Mouse (Mus musculus) hindbrain, embryonic 11.5 days (tissue): ENCODE measurements at regions not wholly inside any gene's neighbourhood (a gene's known extent, or its start where the extent isn't known, plus 50 kb on each side); places are given as distances from the start of the nearest gene placed in this dataset.

Source experiments
- ATAC-seq: fragments of 200-750 bp; cut with Nextera tagmentation; 2 replicates; pipeline ENCODE4 v1.8.0; 2017; ENCODE audit warnings: mild to moderate bottlenecking, moderate TSS enrichment, moderate library complexity; ENCODE audit not compliant: low FRiP score
- DNase-seq: peaks from one replicate; pipeline ENCODE4 v3.0.0-alpha.2; 2015; ENCODE audit warnings: low spot score
- H3K27ac ChIP-seq: fragments of 300-500 bp; sonication (generic); 2 replicates; pipeline ENCODE4 v1.5.1; 2014; ENCODE audit warnings: mild to moderate bottlenecking, low read depth, low read length
- H3K27me3 ChIP-seq: fragments of 300-500 bp; sonication (generic); 2 replicates; pipeline ENCODE4 v1.6.1; 2014; ENCODE audit warnings: mild to moderate bottlenecking, low read length, moderate library complexity, mixed read lengths; ENCODE audit not compliant: control insufficient read depth, insufficient read depth
- H3K36me3 ChIP-seq: fragments of 300-500 bp; sonication (generic); 2 replicates; pipeline ENCODE4 v1.6.1; 2014; ENCODE audit warnings: mild to moderate bottlenecking, low read length, moderate library complexity, mixed read lengths; ENCODE audit not compliant: control insufficient read depth, insufficient read depth
- H3K4me1 ChIP-seq: fragments of 300-500 bp; sonication (generic); replicated peaks from 2 replicates; pipeline ENCODE4 v1.6.1; 2014; ENCODE audit warnings: low read length, mixed read lengths; ENCODE audit not compliant: control insufficient read depth, insufficient read depth
- H3K4me2 ChIP-seq: fragments of 300-500 bp; sonication (generic); replicated peaks from 2 replicates; pipeline ENCODE4 v1.6.1; 2014; ENCODE audit warnings: mild to moderate bottlenecking, low read depth, low read length
- H3K4me3 ChIP-seq: fragments of 300-500 bp; sonication (generic); 2 replicates; pipeline ENCODE4 v1.5.1; 2014; ENCODE audit warnings: low read depth, low read length
- H3K9ac ChIP-seq: fragments of 300-500 bp; sonication (generic); 2 replicates; pipeline ENCODE4 v1.6.1; 2014; ENCODE audit warnings: low read depth, low read length
- H3K9me3 ChIP-seq: fragments of 300-500 bp; sonication (generic); 2 replicates; pipeline ENCODE4 v1.6.1; 2016; ENCODE audit warnings: low read length; ENCODE audit not compliant: control insufficient read depth
- WGBS: fragments of 180-500 bp; shearing (Covaris S2); extraction: QIAGEN DNeasy Blood & Tissue Kit; methylation state at CpG from one replicate; pipeline ENCODE4 v1.1.7; 2014; 5-methylcytosine and 5-hydroxymethylcytosine counted together

GRCm38 (mm10) chr1:43265699-43266455 lies 69.1 kb upstream of the Fhl2 start:
- H3K4me2 ChIP-seq: no peak overlapping the region
- H3K9ac ChIP-seq: no peak overlapping the region
- no peak overlapping the region for H3K27ac ChIP-seq
- H3K9me3 ChIP-seq: no peaks in the 10 kb centered on the region
- no peak overlapping the region for H3K4me3 ChIP-seq
- DNase-seq (no peak), ATAC-seq (no peak)
- no peaks in the 10 kb centered on the region for H3K36me3 ChIP-seq
- WGBS: 90% methylated on average over 5 of the region's 5 CpGs
- H3K4me1 ChIP-seq: no peaks in the 10 kb centered on the region
- H3K27me3 ChIP-seq: no peaks in the 10 kb centered on the region

GRCm38 (mm10) chr1:43269685-43270084 lies 72.9 kb upstream of the Fhl2 start:
- no peak for ATAC-seq
- no peaks in the 10 kb centered on the region for H3K36me3 ChIP-seq
- H3K9me3 ChIP-seq: no peaks in the 10 kb centered on the region
- H3K27me3 ChIP-seq: no peaks in the 10 kb centered on the region
- no peaks in the 10 kb centered on the region for H3K4me1 ChIP-seq
- no peak overlapping the region for H3K4me2 ChIP-seq
- H3K9ac ChIP-seq: no peak overlapping the region
- no peak overlapping the region for H3K27ac ChIP-seq
- 41% methylated on average over 7 of the region's 7 CpGs for WGBS
- DNase-seq: peak; percentile 34
- no peak overlapping the region for H3K4me3 ChIP-seq

- Histone ChIP-seq H3K9me3 (no peaks in the 10 kb centered on the region), H3K4me2 (no peak overlapping the region), H3K4me3 (no peak overlapping the region), H3K27me3 (no peaks in the 10 kb centered on the region), H3K4me1 (no peaks in the 10 kb centered on the region), H3K27ac (no peak overlapping the region), H3K36me3 (no peaks in the 10 kb centered on the region), H3K9ac (no peak overlapping the region)
- no peak for DNase-seq
- no peak for ATAC-seq
- WGBS: 80% methylated on average over 2 of the region's 2 CpGs
Measured at GRCm38 (mm10) chr1:43273236-43273868, 76.6 kb upstream of the Fhl2 start.

- Histone ChIP-seq H3K4me1 (no peaks in the 10 kb centered on the region), H3K9me3 (no peaks in the 10 kb centered on the region), H3K27me3 (no peaks in the 10 kb centered on the region), H3K4me3 (no peak overlapping the region), H3K9ac (no peak overlapping the region), H3K36me3 (no peaks in the 10 kb centered on the region), H3K27ac (no peak overlapping the region), H3K4me2 (no peak overlapping the region)
- WGBS: 85% methylated on average over 8 of the region's 8 CpGs
- no peak for ATAC-seq
- no peak for DNase-seq
Measured at GRCm38 (mm10) chr1:43291736-43292135, 95.0 kb upstream of the Fhl2 start.

GRCm38 (mm10) chr1:43292561-43292960 lies 95.8 kb upstream of the Fhl2 start:
- no peaks in the 10 kb centered on the region for H3K9me3 ChIP-seq
- H3K4me2 ChIP-seq: no peak overlapping the region
- H3K27me3 ChIP-seq: no peaks in the 10 kb centered on the region
- no peak for DNase-seq
- ATAC-seq: no peak
- no peaks in the 10 kb centered on the region for H3K4me1 ChIP-seq
- 92% methylated on average over 2 of the region's 2 CpGs for WGBS
- H3K4me3 ChIP-seq: no peak overlapping the region
- H3K36me3 ChIP-seq: no peaks in the 10 kb centered on the region
- no peak overlapping the region for H3K27ac ChIP-seq
- no peak overlapping the region for H3K9ac ChIP-seq

GRCm38 (mm10) chr1:43294221-43295012 lies 97.6 kb upstream of the Fhl2 start:
- Histone ChIP-seq H3K27ac (no peak overlapping the region), H3K4me3 (no peak overlapping the region), H3K9ac (no peak overlapping the region), H3K4me1 (no peaks in the 10 kb centered on the region), H3K4me2 (no peak overlapping the region), H3K27me3 (no peaks in the 10 kb centered on the region), H3K9me3 (no peaks in the 10 kb centered on the region), H3K36me3 (no peaks in the 10 kb centered on the region)
- no peak for ATAC-seq
- WGBS: 90% methylated on average over 11 of the region's 11 CpGs
- DNase-seq: no peak

- Histone ChIP-seq H3K27me3 (no peaks in the 10 kb centered on the region), H3K4me2 (no peak overlapping the region), H3K9me3 (no peaks in the 10 kb centered on the region), H3K4me1 (no peaks in the 10 kb centered on the region), H3K36me3 (no peaks in the 10 kb centered on the region), H3K4me3 (no peak overlapping the region), H3K9ac (no peak overlapping the region), H3K27ac (no peak overlapping the region)
- no peak for ATAC-seq
- WGBS: 94% methylated on average over 2 of the region's 2 CpGs
- DNase-seq: no peak
Measured at GRCm38 (mm10) chr1:43297579-43297978, 100.8 kb upstream of the Fhl2 start.

GRCm38 (mm10) chr1:43298746-43299145 lies 102.0 kb upstream of the Fhl2 start:
- ATAC-seq: no peak

More at GRCm38 (mm10) chr1:43298746-43299145, 102.0 kb upstream of the Fhl2 start:
- no peaks in the 10 kb centered on the region for H3K4me1 ChIP-seq
- H3K9me3 ChIP-seq: no peaks in the 10 kb centered on the region
- WGBS: 88% methylated on average over 3 of the region's 3 CpGs
- no peak overlapping the region for H3K4me2 ChIP-seq
- no peak overlapping the region for H3K4me3 ChIP-seq
- no peaks in the 10 kb centered on the region for H3K27me3 ChIP-seq
- DNase-seq: no peak
- H3K36me3 ChIP-seq: no peaks in the 10 kb centered on the region
- no peak overlapping the region for H3K9ac ChIP-seq
- H3K27ac ChIP-seq: no peak overlapping the region
